Mouse (Mus musculus) bone marrow, adult 2 months (tissue): ENCODE results near the gene Pitpnm1.

Source experiments
- CTCF ChIP-seq: fragments of 200-500 bp; IDR thresholded peaks from 2 replicates; pipeline ENCODE4 v1.5.1; 2011; ENCODE audit warnings: low read length, control low read depth; ENCODE audit not compliant: control insufficient read depth, insufficient read depth
- POLR2A ChIP-seq: fragments of 200-500 bp; IDR thresholded peaks from 2 replicates; pipeline ENCODE4 v1.6.1; 2011; ENCODE audit warnings: low read depth, mild to moderate bottlenecking, control low read depth, low read length, borderline replicate concordance; ENCODE audit not compliant: control insufficient read depth

GRCm38 (mm10) chr19:4126759-4127495 lies 27.1 kb downstream of the Pitpnm1 start:
- TF ChIP-seq CTCF: no peak
- TF ChIP-seq POLR2A: no peak
